Mouse (Mus musculus) intestine, embryonic 15.5 days (tissue): ENCODE data around the gene Rdx. TPM values are rescaled to one million over a fixed set of nuclear protein-coding genes. Genes with fewer than 3 reads are reported as not detected.

Source experiments
- ATAC-seq: fragments of 200-750 bp; cut with Nextera tagmentation; 2 replicates; pipeline ENCODE4 v1.8.0; 2017; ENCODE audit warnings: moderate TSS enrichment, moderate library complexity
- H3K27ac ChIP-seq: fragments of 300-500 bp; sonication (generic); 2 replicates; pipeline ENCODE4 v1.5.1; 2015; ENCODE audit warnings: mild to moderate bottlenecking, inconsistent platforms
- H3K27me3 ChIP-seq: fragments of 300-500 bp; sonication (generic); replicated peaks from 2 replicates; pipeline ENCODE4 v1.6.1; 2015; ENCODE audit warnings: inconsistent platforms
- H3K36me3 ChIP-seq: fragments of 300-500 bp; sonication (generic); 2 replicates; pipeline ENCODE4 v1.6.1; 2015; ENCODE audit warnings: inconsistent platforms
- H3K4me1 ChIP-seq: fragments of 300-500 bp; sonication (generic); replicated peaks from 2 replicates; pipeline ENCODE4 v1.6.1; 2015; ENCODE audit warnings: inconsistent platforms
- H3K4me2 ChIP-seq: fragments of 300-500 bp; sonication (generic); replicated peaks from 2 replicates; pipeline ENCODE4 v1.6.1; 2015; ENCODE audit warnings: mild to moderate bottlenecking, inconsistent platforms
- H3K4me3 ChIP-seq: fragments of 300-500 bp; sonication (generic); replicated peaks from 2 replicates; pipeline ENCODE4 v1.5.1; 2015; ENCODE audit warnings: inconsistent platforms
- H3K9ac ChIP-seq: fragments of 300-500 bp; sonication (generic); 2 replicates; pipeline ENCODE4 v1.6.1; 2015; ENCODE audit warnings: inconsistent platforms
- H3K9me3 ChIP-seq: fragments of 300-500 bp; sonication (generic); 2 replicates; pipeline ENCODE4 v1.6.1; 2016; ENCODE audit warnings: inconsistent platforms
- WGBS: fragments of 180-500 bp; shearing (Covaris S2); methylation state at CpG from one replicate; pipeline ENCODE4 v1.1.7; 2015; 5-methylcytosine and 5-hydroxymethylcytosine counted together
- polyA plus RNA-seq: library from polyadenylated mRNA; unstranded; fragments of >200 nt; fragmentation: Nextera tagmentation; extraction: Ambion mirVana; gene quantifications from 2 replicates; pipeline ENCODE4 v1.2.1, GENCODE M21; 2015

Rdx gene
- polyA plus RNA-seq, 1 experiment from 2014 or later = 75.2 TPM

DNA sequence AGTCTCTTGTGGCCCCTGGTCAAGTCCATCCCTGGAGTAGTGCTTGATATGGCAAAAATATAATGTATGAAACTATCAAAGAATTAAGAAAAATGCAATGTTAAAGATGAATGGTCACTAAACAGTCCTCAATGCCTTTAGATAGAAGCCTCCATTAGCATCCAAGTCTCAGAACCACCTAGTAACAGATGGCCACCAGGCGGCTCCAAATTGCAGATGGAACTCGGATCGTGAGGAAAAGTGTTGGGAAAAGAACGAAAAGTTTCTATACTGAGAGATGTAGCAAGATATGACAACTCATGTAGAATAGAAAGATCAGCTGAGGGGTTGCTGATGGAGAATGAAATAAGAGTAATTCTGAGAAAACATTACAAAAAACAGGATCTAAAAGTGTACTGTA is 83.4 kb downstream of the Rdx start:
- Histone ChIP-seq H3K9me3 (no peaks in the 10 kb centered on the region), H3K4me1 (no peaks in the 10 kb centered on the region), H3K4me2 (no peak overlapping the region), H3K27ac (no peak overlapping the region), H3K9ac (no peak overlapping the region), H3K27me3 (no peaks in the 10 kb centered on the region), H3K4me3 (no peak overlapping the region), H3K36me3 (no peaks in the 10 kb centered on the region)
- WGBS = 61% methylated on average over 4 of the region's 4 CpGs
- no peak for ATAC-seq

DNA sequence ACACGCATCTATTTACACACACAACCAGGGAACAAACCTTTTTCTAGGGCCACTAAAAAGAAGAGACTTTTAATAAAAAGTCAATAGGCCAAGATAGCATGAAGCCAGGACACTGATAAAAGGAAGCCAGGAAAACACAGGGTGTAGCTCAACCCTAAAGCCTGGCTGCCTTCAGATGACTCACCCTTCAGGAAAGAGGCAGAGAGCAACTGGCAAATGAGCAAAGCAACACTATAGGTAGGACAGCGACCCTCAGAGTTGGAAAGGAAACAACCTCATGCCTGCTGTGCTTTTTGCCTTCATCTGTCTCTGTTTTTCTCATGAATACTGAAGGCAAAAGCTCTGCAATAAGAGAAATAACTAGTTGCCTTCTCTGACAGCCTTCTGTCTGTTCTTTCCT is 85.8 kb downstream of the Rdx start:
- no peaks in the 10 kb centered on the region for H3K36me3 ChIP-seq
- H3K27ac ChIP-seq = no peak overlapping the region
- no peak for ATAC-seq
- H3K9ac ChIP-seq = no peak overlapping the region
- H3K9me3 ChIP-seq = no peaks in the 10 kb centered on the region
- no peak overlapping the region for H3K4me3 ChIP-seq
- H3K27me3 ChIP-seq = no peaks in the 10 kb centered on the region
- no peak overlapping the region for H3K4me2 ChIP-seq
- H3K4me1 ChIP-seq = no peaks in the 10 kb centered on the region
- WGBS = 77% methylated on average over 2 of the region's 2 CpGs

Other genes starting within 250 kb of the Rdx start
- gene Fdx1, start 83.6 kb upstream of the Rdx start, polyA plus RNA-seq = 78.0 and 89.6 TPM in 2 replicates
- gene Zc3h12c, start 121.4 kb downstream of the Rdx start, polyA plus RNA-seq = 2.0 and 2.1 TPM in 2 replicates